Mouse (Mus musculus) embryonic facial prominence, embryonic 10.5 days (tissue): ENCODE results near the gene T. TPM values are rescaled to one million over a fixed set of nuclear protein-coding genes. Genes with fewer than 3 reads are reported as not detected.
"Not testable (repeated sequence)": the region's sequence is repeated elsewhere in the genome, so short reads cannot be mapped to it uniquely, and the experiment has no call there.

ENCODE experiments used
- DNase-seq: peaks from one replicate; pipeline ENCODE4 v3.0.0-alpha.2; 2017; ENCODE audit warnings: low spot score
- H3K27ac ChIP-seq: fragments of 300-500 bp; sonication (generic); replicated peaks from 2 replicates; pipeline ENCODE4 v1.5.1; 2016; ENCODE audit warnings: mild to moderate bottlenecking
- H3K27me3 ChIP-seq: fragments of 300-500 bp; sonication (generic); replicated peaks from 2 replicates; pipeline ENCODE4 v1.6.1; 2016; ENCODE audit warnings: low read depth, mild to moderate bottlenecking; ENCODE audit not compliant: poor library complexity, severe bottlenecking
- H3K36me3 ChIP-seq: fragments of 300-500 bp; sonication (generic); replicated peaks from 2 replicates; pipeline ENCODE4 v1.6.1; 2016; ENCODE audit warnings: mild to moderate bottlenecking, moderate library complexity
- H3K4me1 ChIP-seq: fragments of 300-500 bp; sonication (generic); 2 replicates; pipeline ENCODE4 v1.6.1; 2016
- H3K4me3 ChIP-seq: fragments of 300-500 bp; sonication (generic); 2 replicates; pipeline ENCODE4 v1.5.1; 2016; ENCODE audit warnings: mild to moderate bottlenecking, moderate library complexity
- H3K9me3 ChIP-seq: fragments of 300-500 bp; sonication (generic); 2 replicates; pipeline ENCODE4 v1.6.1; 2016; ENCODE audit warnings: mild to moderate bottlenecking
- WGBS: fragments of 180-500 bp; shearing (Covaris S2); methylation state at CpG from one replicate; pipeline ENCODE4 v1.1.7; 2016; 5-methylcytosine and 5-hydroxymethylcytosine counted together
- polyA plus RNA-seq: library from polyadenylated mRNA; unstranded; fragments of >200 nt; fragmentation: Nextera tagmentation; extraction: Ambion mirVana; gene quantifications from 2 replicates; pipeline ENCODE4 v1.2.1, GENCODE M21; 2016

T gene
- 0.39 and 0.59 TPM in 2 replicates for polyA plus RNA-seq

DNA sequence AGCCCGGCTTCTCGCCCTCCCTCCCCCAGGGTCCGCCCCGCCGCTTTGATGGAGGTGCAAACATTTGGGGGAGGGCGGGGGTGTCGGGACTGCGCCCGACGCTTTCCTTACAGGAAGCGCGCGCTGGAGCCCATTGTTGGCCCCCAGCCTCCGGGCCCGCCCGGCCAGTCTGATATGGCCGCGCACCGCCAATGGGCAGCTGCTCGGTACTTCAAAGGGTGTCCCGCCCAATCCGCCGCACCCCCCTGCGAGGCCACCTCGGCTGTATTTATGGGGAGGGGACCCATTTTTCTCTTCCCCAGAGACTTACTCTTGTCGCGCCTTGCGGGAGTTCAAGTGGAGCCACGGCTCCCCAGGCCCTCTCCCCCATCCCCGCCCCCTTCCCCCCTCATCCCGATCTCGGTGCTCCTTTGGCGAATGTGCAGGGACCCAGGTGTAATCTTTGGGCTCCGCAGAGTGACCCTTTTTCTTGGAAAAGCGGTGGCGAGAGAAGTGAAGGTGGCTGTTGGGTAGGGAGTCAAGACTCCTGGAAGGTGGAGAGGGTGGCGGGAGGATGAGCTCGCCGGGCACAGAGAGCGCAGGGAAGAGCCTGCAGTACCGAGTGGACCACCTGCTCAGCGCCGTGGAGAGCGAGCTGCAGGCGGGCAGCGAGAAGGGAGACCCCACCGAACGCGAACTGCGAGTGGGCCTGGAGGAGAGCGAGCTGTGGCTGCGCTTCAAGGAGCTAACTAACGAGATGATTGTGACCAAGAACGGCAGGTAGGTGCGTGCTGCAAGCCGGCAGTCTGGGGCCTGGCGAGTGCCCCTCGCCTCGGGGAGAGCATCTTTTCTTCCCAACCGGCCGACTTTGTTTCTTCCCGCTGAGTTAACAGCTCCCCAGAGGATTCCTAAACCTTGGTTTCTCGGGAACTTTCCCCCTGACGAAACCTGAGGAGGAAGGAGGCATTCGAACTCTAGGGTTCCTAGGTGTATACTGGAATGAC lies at the start of gene T:
TSS of gene T (plus strand) at position 446 of the 983 bp plus-strand sequence.
- Histone ChIP-seq H3K4me1 (peaks cover 32% of the 10 kb centered on the region), H3K27ac (no peak within 1 kb of the TSS), H3K36me3 (no peaks in the 10 kb centered on the region), H3K27me3 (peaks cover 100% of the 10 kb centered on the region), H3K4me3 (peak within 1 kb of the TSS; percentile 50), H3K9me3 (no peaks in the 10 kb centered on the region)
- DNase-seq = peak; percentile 43
- WGBS = under 1% methylated on average over 65 of the region's 65 CpGs

DNA sequence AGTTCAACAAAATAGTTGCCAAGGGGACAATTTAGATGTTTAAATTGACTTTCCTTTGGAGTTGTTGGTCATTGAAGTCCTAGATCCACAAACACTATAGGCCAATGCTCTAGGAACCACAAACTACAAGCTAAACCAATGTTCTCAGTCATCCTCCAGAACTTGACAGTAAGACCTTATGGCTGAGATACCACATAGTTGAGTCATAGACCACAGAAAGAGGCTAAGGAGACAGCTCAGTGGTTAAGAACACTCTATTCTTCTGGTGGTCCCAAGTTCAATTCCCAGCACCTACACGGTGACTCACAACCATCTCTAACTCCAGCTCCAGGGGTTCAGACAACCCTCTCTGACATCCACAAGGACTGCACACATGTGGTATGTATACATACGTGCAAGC lies 48.8 kb upstream of the T start:
- no peaks in the 10 kb centered on the region for H3K36me3 ChIP-seq
- H3K4me3 ChIP-seq = no peak overlapping the region
- 96% methylated on average over 2 of the region's 2 CpGs for WGBS
- peaks cover 38% of the 10 kb centered on the region for H3K27me3 ChIP-seq
- DNase-seq = no peak
- H3K9me3 ChIP-seq = no peaks in the 10 kb centered on the region
- peaks cover 10% of the 10 kb centered on the region for H3K4me1 ChIP-seq
- H3K27ac ChIP-seq = no peak overlapping the region

DNA sequence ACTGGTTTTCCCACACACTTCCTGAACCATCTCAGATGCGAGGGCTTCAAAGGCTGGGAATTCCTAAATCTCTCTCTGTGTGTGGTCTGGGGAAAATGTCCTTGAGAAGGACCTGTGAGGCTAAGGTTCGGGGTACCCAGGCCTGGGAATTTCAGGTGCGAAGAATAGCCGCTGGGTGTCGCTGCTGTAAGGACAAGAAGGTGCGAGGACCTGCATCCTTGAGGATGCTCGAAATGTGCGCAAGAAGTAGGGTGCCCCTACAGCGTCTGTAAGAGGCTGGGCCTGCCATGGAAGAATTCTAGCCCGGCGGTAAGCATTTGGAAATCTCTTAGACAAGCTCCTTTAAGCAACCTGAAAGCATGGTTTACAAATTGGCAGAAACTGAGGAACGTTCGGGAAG lies 45.8 kb upstream of the T start:
- H3K4me3 ChIP-seq = peak overlapping the region; percentile 42; the same call in 1 of the 2 replicates
- no peaks in the 10 kb centered on the region for H3K9me3 ChIP-seq
- H3K27ac ChIP-seq = no peak overlapping the region
- WGBS = 4% methylated on average over 13 of the region's 13 CpGs
- peaks cover 12% of the 10 kb centered on the region for H3K4me1 ChIP-seq
- no peaks in the 10 kb centered on the region for H3K36me3 ChIP-seq
- DNase-seq = peak; percentile 69
- H3K27me3 ChIP-seq = peaks cover 57% of the 10 kb centered on the region

DNA sequence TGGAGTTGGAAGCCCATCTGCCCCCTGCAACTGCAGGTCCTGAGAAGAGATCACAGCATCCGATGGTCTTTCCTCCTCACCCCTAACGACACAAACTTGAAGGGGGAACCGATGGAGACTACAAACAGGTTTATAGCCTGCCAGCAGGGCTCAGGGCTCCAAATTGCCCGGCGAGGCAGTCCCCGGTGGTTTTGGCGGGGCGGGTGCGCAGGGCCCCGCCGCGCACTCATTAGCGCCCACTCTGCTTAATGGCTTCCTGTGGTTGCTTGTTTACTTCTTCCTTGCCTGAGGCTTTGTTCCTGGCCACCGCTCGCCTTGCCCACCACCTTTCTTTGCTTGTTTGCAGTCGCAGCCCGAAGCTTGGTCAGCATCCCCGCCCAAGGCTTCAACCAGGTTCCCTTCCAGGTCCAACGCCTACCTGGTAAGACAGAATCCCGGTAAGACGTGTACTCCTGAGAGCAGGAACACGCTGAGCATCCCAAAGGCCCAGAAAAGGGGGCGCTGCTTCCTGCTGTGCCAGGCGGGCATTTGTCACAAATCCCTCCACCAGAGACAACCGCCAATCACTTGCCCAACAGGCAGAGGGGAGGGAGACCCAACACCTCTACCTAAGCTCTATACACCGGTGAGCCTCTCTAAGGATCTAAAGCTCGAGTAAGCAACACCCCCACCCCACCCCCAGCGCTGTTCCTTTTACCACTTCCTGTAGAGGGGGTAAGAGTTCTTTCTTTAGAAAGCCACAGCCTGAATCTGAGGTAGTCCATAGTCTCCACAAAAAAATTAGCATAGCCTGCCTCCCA lies 45.0 kb upstream of the T start:
- no peaks in the 10 kb centered on the region for H3K36me3 ChIP-seq
- H3K27ac ChIP-seq = no peak overlapping the region
- H3K4me3 ChIP-seq = peak overlapping the region; percentile 42
- peaks cover 12% of the 10 kb centered on the region for H3K4me1 ChIP-seq
- peak; percentile 29 for DNase-seq
- under 1% methylated on average over 28 of the region's 28 CpGs for WGBS
- H3K9me3 ChIP-seq = no peaks in the 10 kb centered on the region
- H3K27me3 ChIP-seq = peaks cover 57% of the 10 kb centered on the region

DNA sequence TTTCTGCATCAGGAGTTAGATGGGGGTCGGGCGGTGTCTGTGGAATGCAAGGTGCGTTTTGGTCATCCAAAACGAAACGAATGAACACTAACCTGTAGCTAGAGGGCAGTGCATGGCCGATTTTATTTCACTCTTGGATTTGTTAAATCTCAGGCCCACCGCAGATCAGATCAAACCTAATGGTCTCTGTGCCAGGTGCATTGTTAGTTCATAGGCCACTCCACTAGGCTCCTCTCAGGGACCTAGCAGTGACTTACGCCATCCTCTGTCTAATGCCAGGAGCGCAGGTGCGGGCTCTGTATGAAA lies 44.5 kb upstream of the T start:
- H3K4me3 ChIP-seq = 0 out of 2 replicates have a peak overlapping the region, but pooled peaks have one; percentile 42

DNA sequence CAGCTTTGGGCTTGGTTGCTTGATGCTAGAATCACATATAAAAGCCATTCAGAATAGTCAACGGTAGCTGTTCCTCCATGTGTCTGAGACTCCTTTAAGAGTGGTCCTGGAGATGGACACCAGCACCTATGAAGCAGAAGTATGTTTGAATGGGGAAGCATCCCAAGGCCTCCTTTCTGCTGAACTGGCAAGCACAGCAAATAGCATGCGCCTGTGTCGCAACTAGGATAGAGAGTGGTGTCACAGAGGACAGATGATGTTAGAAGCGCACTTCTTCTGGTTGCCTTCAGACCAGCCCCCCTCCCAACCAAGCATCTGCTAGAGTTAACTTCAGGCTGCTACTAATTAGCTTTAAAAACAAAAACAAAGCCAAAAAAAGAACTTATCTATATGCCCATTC lies 43.7 kb upstream of the T start:
- Histone ChIP-seq H3K36me3 (no peaks in the 10 kb centered on the region), H3K27ac (no peak overlapping the region), H3K4me1 (peaks cover 12% of the 10 kb centered on the region), H3K4me3 (no peak overlapping the region), H3K27me3 (peaks cover 57% of the 10 kb centered on the region), H3K9me3 (no peaks in the 10 kb centered on the region)
- no peak for DNase-seq
- WGBS = 59% methylated on average over 4 of the region's 4 CpGs

More for the DNA sequence above, 44.5 kb upstream of the T start:
- no peaks in the 10 kb centered on the region for H3K36me3 ChIP-seq
- no peaks in the 10 kb centered on the region for H3K9me3 ChIP-seq
- no peak overlapping the region for H3K27ac ChIP-seq
- peaks cover 57% of the 10 kb centered on the region for H3K27me3 ChIP-seq
- no peak for DNase-seq
- 7% methylated on average over 10 of the region's 10 CpGs for WGBS
- H3K4me1 ChIP-seq = peaks cover 12% of the 10 kb centered on the region

DNA sequence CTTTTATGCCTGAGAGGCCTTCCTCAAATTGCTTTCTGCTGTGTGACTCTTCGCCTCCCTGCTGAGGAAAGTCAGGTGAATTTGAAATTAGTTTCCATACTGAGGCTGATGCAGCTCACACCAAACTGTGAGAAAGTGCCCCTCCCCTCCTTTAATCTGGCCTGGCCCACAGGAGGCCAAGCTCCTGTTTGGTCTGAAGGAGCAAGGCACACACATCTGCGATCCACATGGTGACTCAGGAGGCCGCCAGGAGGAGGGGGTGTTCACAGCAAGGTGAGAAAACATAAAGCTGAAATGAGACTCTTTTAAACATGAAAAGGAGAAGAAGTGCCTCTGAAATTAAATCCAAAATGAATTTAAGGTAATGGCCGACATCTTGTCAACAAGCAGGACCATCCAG lies 37.9 kb upstream of the T start:
- WGBS = 53% methylated on average over 4 of the region's 4 CpGs
- Histone ChIP-seq H3K9me3 (no peaks in the 10 kb centered on the region), H3K36me3 (no peaks in the 10 kb centered on the region), H3K4me1 (peaks cover 20% of the 10 kb centered on the region; the same call in 1 of the 2 replicates), H3K27me3 (peaks cover 10% of the 10 kb centered on the region), H3K4me3 (no peak overlapping the region), H3K27ac (no peak overlapping the region)
- peak; percentile 53 for DNase-seq

DNA sequence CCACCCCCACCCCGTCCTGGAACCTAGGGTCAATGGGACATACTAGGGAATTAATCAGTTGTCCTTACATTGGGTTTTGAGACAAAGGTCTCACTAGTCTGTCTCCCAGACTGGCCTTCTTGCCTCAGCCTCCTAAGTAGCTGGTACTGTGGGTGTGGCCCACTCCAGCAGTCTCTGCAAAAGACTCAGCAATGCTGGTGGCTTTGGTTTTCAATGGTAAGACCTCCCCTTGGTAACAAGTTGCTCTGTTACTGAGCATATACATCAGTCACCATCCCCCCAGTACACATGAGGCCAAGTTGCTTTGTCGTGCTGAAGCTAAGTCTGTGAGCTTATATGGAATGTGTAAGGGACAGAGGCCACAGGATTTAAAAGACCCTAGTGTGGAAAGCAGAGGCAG lies 36.3 kb upstream of the T start:
- DNase-seq = no peak
- Histone ChIP-seq H3K27ac (no peak overlapping the region), H3K9me3 (no peaks in the 10 kb centered on the region), H3K4me3 (no peak overlapping the region), H3K27me3 (no peaks in the 10 kb centered on the region), H3K36me3 (no peaks in the 10 kb centered on the region), H3K4me1 (peaks cover 18% of the 10 kb centered on the region; the same call in 1 of the 2 replicates)
- WGBS = 77% methylated on average over 2 of the region's 2 CpGs

DNA sequence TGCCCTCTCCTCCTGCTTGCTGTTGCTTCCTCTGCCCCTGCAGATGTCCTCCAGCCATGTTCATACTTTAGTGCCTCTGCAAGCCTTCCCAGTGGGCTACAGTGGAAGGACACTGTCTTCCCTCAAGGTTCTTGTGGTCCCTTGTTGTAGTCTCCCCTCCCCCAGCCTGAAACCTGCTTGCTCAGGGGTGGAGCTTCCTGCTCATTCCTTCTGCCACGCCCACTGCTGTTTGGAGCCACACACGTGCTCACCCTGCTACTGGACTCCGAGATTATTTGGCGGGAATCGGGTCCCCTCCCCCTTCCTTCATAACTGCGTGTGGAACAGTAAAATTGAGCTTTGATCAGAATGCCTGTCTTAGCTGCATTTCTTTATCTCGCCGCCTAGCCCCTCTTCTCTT lies 30.3 kb upstream of the T start:
- H3K4me1 ChIP-seq = peaks cover 28% of the 10 kb centered on the region
- DNase-seq, H3K9me3 ChIP-seq, H3K36me3 ChIP-seq, H3K27ac ChIP-seq, H3K4me3 ChIP-seq: not testable (repeated sequence)
- WGBS = 59% methylated on average over 8 of the region's 8 CpGs
- H3K27me3 ChIP-seq = peaks cover 10% of the 10 kb centered on the region

DNA sequence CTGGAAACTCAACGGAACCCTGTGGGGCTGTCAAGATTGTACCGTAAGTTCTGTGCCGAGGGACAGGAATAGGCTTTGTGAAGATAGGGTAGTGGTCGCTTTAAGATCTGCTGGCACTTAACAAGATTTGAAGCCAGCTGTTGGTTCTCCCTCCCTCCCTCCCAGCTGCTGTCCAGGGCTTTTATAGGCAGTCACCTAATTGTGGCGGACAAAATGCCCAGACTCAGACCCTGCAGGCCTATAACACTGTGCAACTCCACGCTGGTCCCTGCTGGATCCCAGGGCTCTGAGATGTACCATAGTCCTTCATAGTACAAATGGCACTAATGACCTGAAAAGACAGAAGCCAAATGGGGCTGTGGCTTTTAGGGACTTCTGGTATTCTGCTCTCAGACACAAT lies 27.9 kb upstream of the T start:
- Histone ChIP-seq H3K27ac (0 out of 2 replicates have a peak overlapping the region, but pooled peaks have one; percentile 30), H3K9me3 (no peaks in the 10 kb centered on the region), H3K27me3 (peaks cover 27% of the 10 kb centered on the region), H3K36me3 (no peaks in the 10 kb centered on the region), H3K4me1 (peaks cover 39% of the 10 kb centered on the region), H3K4me3 (no peak overlapping the region)
- DNase-seq = no peak
- WGBS = 23% methylated on average over 6 of the region's 6 CpGs

DNA sequence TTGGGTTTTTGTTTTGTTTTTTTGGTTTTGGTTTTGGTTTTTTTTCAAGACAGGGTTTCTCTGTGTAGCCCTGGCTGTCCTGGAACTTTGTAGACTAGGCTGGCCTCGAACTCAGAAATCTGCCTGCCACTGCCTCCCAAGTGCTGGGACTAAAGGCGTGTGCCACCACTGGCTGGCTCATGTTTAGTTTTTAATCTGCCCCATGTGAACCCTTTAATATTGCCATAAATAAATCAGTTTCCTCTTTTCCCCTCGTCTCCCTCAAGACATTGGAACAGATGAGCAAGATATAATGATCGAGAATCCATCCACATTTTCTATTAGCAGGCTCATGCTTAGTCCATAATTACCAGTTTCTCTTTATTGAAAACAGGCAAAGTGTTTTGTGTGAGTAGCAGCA lies 26.2 kb upstream of the T start:
- WGBS = 73% methylated on average over 4 of the region's 4 CpGs
- Histone ChIP-seq H3K27me3 (peaks cover 34% of the 10 kb centered on the region), H3K4me1 (peaks cover 39% of the 10 kb centered on the region)
- H3K4me3 ChIP-seq, DNase-seq, H3K9me3 ChIP-seq, H3K27ac ChIP-seq, H3K36me3 ChIP-seq: not testable (repeated sequence)

DNA sequence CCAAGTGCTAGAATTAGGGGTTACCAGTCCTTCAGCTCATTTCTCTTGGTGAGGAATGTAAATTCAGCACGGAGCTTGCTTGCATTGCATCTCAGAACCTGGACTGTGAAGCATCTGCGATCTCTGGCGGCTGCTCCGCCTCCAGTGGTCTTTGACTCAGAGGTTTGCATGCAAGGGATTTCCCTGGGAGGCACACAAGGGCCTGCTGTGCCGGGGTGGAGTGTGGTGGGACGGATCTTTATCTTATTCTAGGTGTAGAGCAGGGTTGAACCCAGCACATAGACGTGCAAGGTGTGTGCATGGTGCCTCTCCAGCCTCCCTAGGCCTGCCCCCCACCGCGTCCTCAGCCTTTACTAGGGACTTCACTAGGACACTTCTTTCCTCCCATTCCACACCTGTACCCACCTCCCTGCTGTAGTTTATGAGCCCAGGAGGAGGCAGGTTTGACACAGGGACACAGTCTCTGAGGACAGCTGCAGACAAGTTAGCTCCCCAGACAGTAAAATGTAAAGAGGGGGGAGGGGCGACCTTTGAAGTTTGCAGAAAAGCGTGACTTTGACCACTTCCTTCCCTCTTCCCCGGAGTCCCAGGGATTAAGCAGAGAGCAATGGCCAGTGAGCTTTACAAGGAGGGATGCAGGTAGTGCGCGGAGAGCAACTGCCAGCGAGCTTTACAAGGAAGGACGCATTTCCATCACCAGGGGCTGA lies 25.5 kb upstream of the T start:
- WGBS = 2% methylated on average over 16 of the region's 16 CpGs
- Histone ChIP-seq H3K4me3 (peak overlapping the region; percentile 34), H3K4me1 (peaks cover 37% of the 10 kb centered on the region), H3K9me3 (no peaks in the 10 kb centered on the region), H3K36me3 (no peaks in the 10 kb centered on the region), H3K27ac (peak overlapping the region; percentile 54), H3K27me3 (peaks cover 42% of the 10 kb centered on the region)
- peak; percentile 46 for DNase-seq
